In genomic region chrX:74329215-74329671, GRCm38 (mm10) we compare ENCODE assay signal across 8 mouse cellular contexts. TPM values are rescaled to one million over a fixed set of nuclear protein-coding genes. Genes with fewer than 3 reads are reported as not detected.
DNase-seq lines count a peak whose midpoint lies in the region; ATAC-seq and TF ChIP-seq lines count a peak whose summit lies in the region.

No protein-coding gene starts in this region.

- H3K9ac ChIP-seq in heart, embryonic 15.5 days = peak overlapping the region; percentile 66
- H3K9ac ChIP-seq in forebrain, embryonic 15.5 days (replicated peaks) = peak overlapping the region; percentile 70
- H3K9ac ChIP-seq in liver, postnatal 0 days (replicated peaks) = peak overlapping the region; percentile 30; the same call in 1 of the 2 replicates

- no peaks in the 10 kb centered on the region for H3K36me3 ChIP-seq in heart, embryonic 15.5 days
- peaks cover 36% of the 10 kb centered on the region for H3K36me3 ChIP-seq in G1E (replicated peaks)
- H3K36me3 ChIP-seq in forebrain, embryonic 15.5 days = no peaks in the 10 kb centered on the region
- H3K36me3 ChIP-seq in liver, postnatal 0 days (replicated peaks; ENCODE audit: insufficient read depth, low read length) = no peaks in the 10 kb centered on the region

- TF ChIP-seq EP300 in liver, postnatal 0 days (IDR thresholded peaks at IDR 0.05; ENCODE audit: low read depth) = no peak

- peak overlapping the region; percentile 53 for H3K4me3 ChIP-seq in heart, embryonic 15.5 days
- H3K4me3 ChIP-seq in G1E (ENCODE audit: low read depth, low read length) = peak overlapping the region; percentile 72
- peak overlapping the region; percentile 56 for H3K4me3 ChIP-seq in forebrain, embryonic 15.5 days
- H3K4me3 ChIP-seq in liver, postnatal 0 days (ENCODE audit: low read depth, low read length) = peak overlapping the region; percentile 44

- no peak overlapping the region for H3K27ac ChIP-seq in heart, embryonic 15.5 days
- H3K27ac ChIP-seq in forebrain, embryonic 15.5 days (replicated peaks) = peak overlapping the region; percentile 92
- no peak overlapping the region for H3K27ac ChIP-seq in liver, postnatal 0 days (ENCODE audit: low read depth)

- peak; percentile 8; the same call in 1 of the 2 replicates for ATAC-seq in heart, embryonic 15.5 days (replicated peaks; ENCODE audit: insufficient number of reproducible peaks, insufficient read depth, low FRiP score, low read depth)
- no peak for ATAC-seq in G1E (ENCODE audit: extremely low read depth, insufficient number of reproducible peaks, low FRiP score, poor library complexity, severe bottlenecking)
- ATAC-seq in forebrain, embryonic 15.5 days (replicated peaks) = peak; percentile 54
- no peak for ATAC-seq in liver, postnatal 0 days

- H3K4me2 ChIP-seq in heart, embryonic 15.5 days = peak overlapping the region; percentile 71
- peak overlapping the region; percentile 62 for H3K4me2 ChIP-seq in forebrain, embryonic 15.5 days (replicated peaks)
- peak overlapping the region; percentile 76 for H3K4me2 ChIP-seq in liver, postnatal 0 days (ENCODE audit: low read depth, low read length)

- DNase-seq in heart, postnatal 36 days = no peak
- no peak for DNase-seq in G1E (ENCODE audit: low spot score)
- no peak for DNase-seq in liver, postnatal 0 days
- no peak for DNase-seq in spleen, postnatal 36 days (ENCODE audit: low spot score in 2 of 2)
- DNase-seq in embryo, embryonic 10.5 days (ENCODE audit: low spot score) = no peak
- DNase-seq in adrenal gland, adult 18-20 months (ENCODE audit: low spot score in 2 of 2) = no peak

- H3K27me3 ChIP-seq in heart, embryonic 15.5 days = no peaks in the 10 kb centered on the region
- H3K27me3 ChIP-seq in G1E (ENCODE audit: insufficient read depth, low read length) = no peaks in the 10 kb centered on the region
- H3K27me3 ChIP-seq in forebrain, embryonic 15.5 days = no peaks in the 10 kb centered on the region
- H3K27me3 ChIP-seq in liver, postnatal 0 days (ENCODE audit: insufficient read depth, low read length) = 0 out of 2 replicates have a peak, but pooled peaks cover 2% of the 10 kb centered on the region

- WGBS in heart, embryonic 15.5 days = 31% methylated on average over 10 of the region's 10 CpGs
- 16% methylated on average over 10 of the region's 10 CpGs for WGBS in forebrain, embryonic 15.5 days
- WGBS in liver, postnatal 0 days (ENCODE audit: insufficient replicate concordance) = 30% methylated on average over 9 of the region's 10 CpGs

- no peak for TF ChIP-seq CTCF in G1E (IDR thresholded peaks at IDR 0.05; ENCODE audit: low read depth, low read length)
- no peak for TF ChIP-seq CTCF in liver, postnatal 0 days (IDR thresholded peaks at IDR 0.05; ENCODE audit: low read depth)

- H3K4me1 ChIP-seq in heart, embryonic 15.5 days (replicated peaks) = peaks cover 15% of the 10 kb centered on the region
- peaks cover 54% of the 10 kb centered on the region for H3K4me1 ChIP-seq in G1E (ENCODE audit: insufficient read depth, low read depth, low read length)
- peaks cover 36% of the 10 kb centered on the region for H3K4me1 ChIP-seq in forebrain, embryonic 15.5 days
- H3K4me1 ChIP-seq in liver, postnatal 0 days (ENCODE audit: insufficient read depth) = peaks cover 2% of the 10 kb centered on the region; the same call in 1 of the 2 replicates

- intact Hi-C loops in heart, postnatal 36 days (cut with DNase I) = no loop called here

- no peaks in the 10 kb centered on the region for H3K9me3 ChIP-seq in heart, embryonic 15.5 days (replicated peaks)
- H3K9me3 ChIP-seq in G1E (replicated peaks) = no peaks in the 10 kb centered on the region
- no peaks in the 10 kb centered on the region for H3K9me3 ChIP-seq in forebrain, embryonic 15.5 days
- H3K9me3 ChIP-seq in liver, postnatal 0 days (ENCODE audit: low read length) = no peaks in the 10 kb centered on the region

RNA-seq across cellular contexts. Expression of gene Plxna3, which starts 0.4 kb away (rescaled TPM):
- polyA plus RNA-seq in heart, embryonic 15.5 days (2015; fragmentation: Nextera tagmentation; extraction: Ambion mirVana) = 3.6 and 6.8 TPM in 2 replicates
- total RNA-seq in heart, postnatal 36 days (2021) = 1 to 10 TPM in 1 of 2 experiments, under 1 TPM in 1; 0.87 to 1.6 TPM
- total RNA-seq in G1E (2014; fragmentation: Nextera tagmentation) = 20.5 and 24.0 TPM in 2 replicates
- total RNA-seq in G1E (2017) = 3.0 and 4.6 TPM in 2 replicates
- 18.8 and 19.4 TPM in 2 replicates for polyA plus RNA-seq in G1E (2012)
- 63.0 and 68.8 TPM in 2 replicates for polyA plus RNA-seq in forebrain, embryonic 15.5 days (2015; fragmentation: Nextera tagmentation; extraction: Ambion mirVana)
- 0.25 and 0.37 TPM in 2 replicates for polyA plus RNA-seq in liver, postnatal 0 days (2015; fragmentation: Nextera tagmentation; extraction: Ambion mirVana)
- 10 to 100 TPM in 1 of 2 experiments, 1 to 10 TPM in 1; 8.1 to 15.4 TPM for total RNA-seq in adrenal gland, adult 18-20 months (2021)

RNA-seq across cellular contexts. Expression of gene Fam50a, which starts 16.4 kb away (rescaled TPM):
- 48.0 and 53.1 TPM in 2 replicates for polyA plus RNA-seq in heart, embryonic 15.5 days (2015; fragmentation: Nextera tagmentation; extraction: Ambion mirVana)
- 10 to 100 TPM; 24.5 to 29.5 TPM for total RNA-seq in heart, postnatal 36 days (2021)
- total RNA-seq in G1E (2014; fragmentation: Nextera tagmentation) (37.9 and 41.0 TPM in 2 replicates), G1E (2017) (78.8 and 99.8 TPM in 2 replicates)
- 33.8 and 44.5 TPM in 2 replicates for polyA plus RNA-seq in G1E (2012)
- 65.1 and 65.6 TPM in 2 replicates for polyA plus RNA-seq in forebrain, embryonic 15.5 days (2015; fragmentation: Nextera tagmentation; extraction: Ambion mirVana)
- 20.1 and 21.9 TPM in 2 replicates for polyA plus RNA-seq in liver, postnatal 0 days (2015; fragmentation: Nextera tagmentation; extraction: Ambion mirVana)
- total RNA-seq in adrenal gland, adult 18-20 months (2021) = 10 to 100 TPM; 63.3 to 65.8 TPM

RNA-seq across cellular contexts. Expression of gene Lage3, which starts 24.2 kb away (rescaled TPM):
- polyA plus RNA-seq in heart, embryonic 15.5 days (2015; fragmentation: Nextera tagmentation; extraction: Ambion mirVana) = 80.3 and 87.5 TPM in 2 replicates
- 10 to 100 TPM; 28.3 to 28.8 TPM for total RNA-seq in heart, postnatal 36 days (2021)
- total RNA-seq in G1E (2014; fragmentation: Nextera tagmentation) (36.5 and 47.9 TPM in 2 replicates), G1E (2017) (32.5 and 36.9 TPM in 2 replicates)
- 5.0 and 5.2 TPM in 2 replicates for polyA plus RNA-seq in G1E (2012)
- 82.9 and 87.9 TPM in 2 replicates for polyA plus RNA-seq in forebrain, embryonic 15.5 days (2015; fragmentation: Nextera tagmentation; extraction: Ambion mirVana)
- polyA plus RNA-seq in liver, postnatal 0 days (2015; fragmentation: Nextera tagmentation; extraction: Ambion mirVana) = 46.6 and 48.3 TPM in 2 replicates
- total RNA-seq in adrenal gland, adult 18-20 months (2021) = 10 to 100 TPM; 43.2 to 53.2 TPM

RNA-seq across cellular contexts. Expression of gene Gdi1, which starts 24.4 kb away (rescaled TPM):
- 134 and 163 TPM in 2 replicates for polyA plus RNA-seq in heart, embryonic 15.5 days (2015; fragmentation: Nextera tagmentation; extraction: Ambion mirVana)
- total RNA-seq in heart, postnatal 36 days (2021) = 10 to 100 TPM; 76.7 to 82.5 TPM
- total RNA-seq in G1E (2014; fragmentation: Nextera tagmentation) = 239 and 405 TPM in 2 replicates
- 27.7 and 30.6 TPM in 2 replicates for total RNA-seq in G1E (2017)
- 31.8 and 35.0 TPM in 2 replicates for polyA plus RNA-seq in G1E (2012)
- 923 and 936 TPM in 2 replicates for polyA plus RNA-seq in forebrain, embryonic 15.5 days (2015; fragmentation: Nextera tagmentation; extraction: Ambion mirVana)
- 27.6 and 35.8 TPM in 2 replicates for polyA plus RNA-seq in liver, postnatal 0 days (2015; fragmentation: Nextera tagmentation; extraction: Ambion mirVana)
- 100 to 1,000 TPM; 245 to 250 TPM for total RNA-seq in adrenal gland, adult 18-20 months (2021)

RNA-seq across cellular contexts. Expression of gene Atp6ap1, which starts 32.3 kb away (rescaled TPM):
- polyA plus RNA-seq in heart, embryonic 15.5 days (2015; fragmentation: Nextera tagmentation; extraction: Ambion mirVana) = 109 and 128 TPM in 2 replicates
- total RNA-seq in heart, postnatal 36 days (2021) = 100 to 1,000 TPM; 130 to 135 TPM
- total RNA-seq in G1E (2014; fragmentation: Nextera tagmentation) (129 and 137 TPM in 2 replicates), G1E (2017) (265 and 297 TPM in 2 replicates)
- 10.4 and 11.2 TPM in 2 replicates for polyA plus RNA-seq in G1E (2012)
- 185 and 191 TPM in 2 replicates for polyA plus RNA-seq in forebrain, embryonic 15.5 days (2015; fragmentation: Nextera tagmentation; extraction: Ambion mirVana)
- polyA plus RNA-seq in liver, postnatal 0 days (2015; fragmentation: Nextera tagmentation; extraction: Ambion mirVana) = 58.4 and 62.6 TPM in 2 replicates
- 100 to 1,000 TPM; 206 to 258 TPM for total RNA-seq in adrenal gland, adult 18-20 months (2021)

Comparison
In these comparisons a context has a peak if more than half of its experiments do, and no peak if none do; other contexts are left out.
1. ATAC-seq: peak in heart, embryonic 15.5 days (single experiment) and forebrain, embryonic 15.5 days (single experiment); none in G1E (single experiment) and liver, postnatal 0 days (single experiment).
2. Peak in every context shown above with its lines, with median percentiles within 50 percentile points of each other: H3K4me2 ChIP-seq, H3K4me3 ChIP-seq and H3K9ac ChIP-seq.